Mouse (Mus musculus) stomach, embryonic 14.5 days (tissue): ENCODE results near the gene Trp53i13. TPM values are rescaled to one million over a fixed set of nuclear protein-coding genes. Genes with fewer than 3 reads are reported as not detected.
A peak's percentile ranks its signal among the peaks of the same experiment; 100 is the strongest.

ENCODE experiments used
- ATAC-seq: fragments of 200-750 bp; cut with Nextera tagmentation; 2 replicates; pipeline ENCODE4 v1.8.0; 2017; ENCODE audit warnings: low read depth, moderate TSS enrichment; ENCODE audit not compliant: insufficient number of reproducible peaks, insufficient read depth, low FRiP score
- H3K27ac ChIP-seq: fragments of 300-500 bp; sonication (generic); 2 replicates; pipeline ENCODE4 v1.5.1; 2014; ENCODE audit warnings: mild to moderate bottlenecking, low read length, moderate library complexity, mixed read lengths
- H3K27me3 ChIP-seq: fragments of 300-500 bp; sonication (generic); 2 replicates; pipeline ENCODE4 v1.6.1; 2014; ENCODE audit warnings: low read length, control low read depth, mixed read lengths; ENCODE audit not compliant: control insufficient read depth, insufficient read depth
- H3K36me3 ChIP-seq: fragments of 300-500 bp; sonication (generic); 2 replicates; pipeline ENCODE4 v1.6.1; 2014; ENCODE audit warnings: mild to moderate bottlenecking, control low read depth, low read length, moderate library complexity, mixed read lengths; ENCODE audit not compliant: control insufficient read depth, insufficient read depth
- H3K4me1 ChIP-seq: fragments of 300-500 bp; sonication (generic); 2 replicates; pipeline ENCODE4 v1.6.1; 2014; ENCODE audit warnings: low read length, control low read depth, mixed read lengths; ENCODE audit not compliant: control insufficient read depth, insufficient read depth
- H3K4me2 ChIP-seq: fragments of 300-500 bp; sonication (generic); replicated peaks from 2 replicates; pipeline ENCODE4 v1.6.1; 2014; ENCODE audit warnings: low read depth, low read length, control low read depth
- H3K4me3 ChIP-seq: fragments of 300-500 bp; sonication (generic); 2 replicates; pipeline ENCODE4 v1.5.1; 2014; ENCODE audit warnings: low read depth, low read length, control low read depth
- H3K9ac ChIP-seq: fragments of 300-500 bp; sonication (generic); replicated peaks from 2 replicates; pipeline ENCODE4 v1.6.1; 2014; ENCODE audit warnings: low read depth, mild to moderate bottlenecking, control low read depth, low read length, moderate library complexity, mixed read lengths
- H3K9me3 ChIP-seq: fragments of 300-500 bp; sonication (generic); 2 replicates; pipeline ENCODE4 v1.6.1; 2016; ENCODE audit warnings: low read depth, low read length, control low read depth; ENCODE audit not compliant: control insufficient read depth
- WGBS: fragments of 180-500 bp; shearing (Covaris S2); extraction: QIAGEN DNeasy Blood & Tissue Kit; methylation state at CpG from one replicate; pipeline ENCODE4 v1.1.7; 2014; 5-methylcytosine and 5-hydroxymethylcytosine counted together
- polyA plus RNA-seq: library from polyadenylated mRNA; unstranded; fragments of >200 nt; fragmentation: Nextera tagmentation; extraction: Ambion mirVana; gene quantifications from 2 replicates; pipeline ENCODE4 v1.2.1, GENCODE M21; 2014

Gene Trp53i13
- polyA plus RNA-seq, 1 experiment from 2014 or later: 38.7 TPM

- under 1% methylated on average over 66 of the region's 84 CpGs for WGBS
- H3K9me3 ChIP-seq: no peaks in the 10 kb centered on the region
- H3K4me1 ChIP-seq: peaks cover 27% of the 10 kb centered on the region
- H3K9ac ChIP-seq: peak overlapping the region; percentile 60
- ATAC-seq: peak; percentile 68
- H3K36me3 ChIP-seq: no peaks in the 10 kb centered on the region
- H3K4me3 ChIP-seq: peak overlapping the region; percentile 65
- H3K27ac ChIP-seq: peak overlapping the region; percentile 35; the same call in 1 of the 2 replicates
- peak overlapping the region; percentile 98 for H3K4me2 ChIP-seq
- H3K27me3 ChIP-seq: peaks cover 5% of the 10 kb centered on the region; the same call in 1 of the 2 replicates
Measured at GRCm38 (mm10) chr11:77512891-77513810, 2.6 kb downstream of the Trp53i13 start.

DNA sequence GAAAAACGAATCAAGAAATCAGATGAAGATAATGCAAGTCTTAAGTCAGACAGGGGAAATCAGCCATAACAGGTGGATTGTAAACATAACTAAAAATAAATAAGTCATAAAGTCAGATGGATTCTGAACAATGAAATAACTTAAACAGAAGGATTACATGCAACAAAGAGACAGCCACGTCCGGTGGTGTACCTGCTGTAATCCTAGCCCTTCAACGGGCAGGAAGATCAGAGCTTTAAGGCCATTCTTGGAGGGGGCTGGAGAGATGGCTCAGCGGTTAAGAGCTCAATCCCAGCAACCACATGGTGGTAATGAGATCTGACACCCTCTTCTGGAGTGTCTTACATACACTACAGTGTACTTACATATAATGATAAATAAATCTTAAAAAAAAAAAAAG is 4.4 kb downstream of the Trp53i13 start:
- Histone ChIP-seq H3K4me2 (no peak overlapping the region), H3K9ac (no peak overlapping the region), H3K9me3 (no peaks in the 10 kb centered on the region), H3K36me3 (peaks cover 14% of the 10 kb centered on the region), H3K27ac (no peak overlapping the region), H3K4me1 (peaks cover 27% of the 10 kb centered on the region), H3K4me3 (no peak overlapping the region), H3K27me3 (peaks cover 4% of the 10 kb centered on the region; the same call in 1 of the 2 replicates)
- WGBS: 78% methylated on average over 5 of the region's 5 CpGs
- ATAC-seq: no peak

- H3K9me3 ChIP-seq: no peaks in the 10 kb centered on the region
- ATAC-seq: peak; percentile 60; the same call in 1 of the 2 replicates
- no peak overlapping the region for H3K27ac ChIP-seq
- peaks cover 7% of the 10 kb centered on the region; the same call in 1 of the 2 replicates for H3K4me1 ChIP-seq
- peaks cover 39% of the 10 kb centered on the region for H3K36me3 ChIP-seq
- peak overlapping the region; percentile 12 for H3K4me3 ChIP-seq
- no peaks in the 10 kb centered on the region for H3K27me3 ChIP-seq
- peak overlapping the region; percentile 18; the same call in 1 of the 2 replicates for H3K9ac ChIP-seq
- H3K4me2 ChIP-seq: peak overlapping the region; percentile 50
- WGBS: 20% methylated on average over 49 of the region's 49 CpGs
Measured at GRCm38 (mm10) chr11:77508068-77509021, 7.4 kb downstream of the Trp53i13 start.

DNA sequence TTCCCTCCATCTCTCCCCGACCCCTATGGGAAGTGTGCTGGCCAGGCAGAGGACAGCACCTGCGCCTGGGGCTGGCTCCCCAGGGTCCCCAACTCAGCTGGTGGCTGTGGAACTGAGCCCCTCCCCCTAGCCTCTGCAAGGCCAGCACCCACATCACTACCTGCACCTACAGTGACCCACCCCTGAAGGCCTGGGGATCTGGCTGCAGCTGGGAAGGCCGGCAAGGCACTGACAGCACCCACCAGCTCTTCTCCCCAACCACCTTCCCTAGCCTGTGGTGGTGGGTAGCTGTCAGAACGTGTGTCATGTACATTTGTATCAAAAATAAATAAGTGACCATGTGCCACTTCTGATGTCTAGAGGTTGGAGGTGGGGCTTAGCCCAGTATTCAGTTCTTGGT is 8.4 kb downstream of the Trp53i13 start:
- H3K4me3 ChIP-seq: no peak overlapping the region
- no peak overlapping the region for H3K27ac ChIP-seq
- H3K36me3 ChIP-seq: peaks cover 49% of the 10 kb centered on the region
- H3K4me1 ChIP-seq: peaks cover 7% of the 10 kb centered on the region; the same call in 1 of the 2 replicates
- H3K4me2 ChIP-seq: no peak overlapping the region
- no peaks in the 10 kb centered on the region for H3K27me3 ChIP-seq
- ATAC-seq: no peak
- no peak overlapping the region for H3K9ac ChIP-seq
- no peaks in the 10 kb centered on the region for H3K9me3 ChIP-seq
- 76% methylated on average over 4 of the region's 4 CpGs for WGBS

GRCm38 (mm10) chr11:77506941-77507340 is 8.8 kb downstream of the Trp53i13 start:
- Histone ChIP-seq H3K36me3 (peaks cover 50% of the 10 kb centered on the region), H3K27ac (no peak overlapping the region), H3K27me3 (no peaks in the 10 kb centered on the region), H3K4me3 (no peak overlapping the region), H3K9me3 (no peaks in the 10 kb centered on the region), H3K4me2 (no peak overlapping the region), H3K4me1 (peaks cover 7% of the 10 kb centered on the region; the same call in 1 of the 2 replicates), H3K9ac (no peak overlapping the region)
- WGBS: 83% methylated on average over 6 of the region's 6 CpGs
- no peak for ATAC-seq

- Histone ChIP-seq H3K9ac (no peak overlapping the region), H3K36me3 (peaks cover 50% of the 10 kb centered on the region), H3K9me3 (no peaks in the 10 kb centered on the region), H3K4me1 (peaks cover 5% of the 10 kb centered on the region; the same call in 1 of the 2 replicates), H3K4me3 (no peak overlapping the region), H3K27me3 (no peaks in the 10 kb centered on the region), H3K27ac (no peak overlapping the region), H3K4me2 (no peak overlapping the region)
- ATAC-seq: no peak
- 83% methylated on average over 14 of the region's 14 CpGs for WGBS
Measured at GRCm38 (mm10) chr11:77506273-77506672, 9.5 kb downstream of the Trp53i13 start.

GRCm38 (mm10) chr11:77505291-77505980 is 10.3 kb downstream of the Trp53i13 start:
- 87% methylated on average over 22 of the region's 22 CpGs for WGBS
- Histone ChIP-seq H3K36me3 (peaks cover 57% of the 10 kb centered on the region), H3K4me2 (no peak overlapping the region), H3K9me3 (no peaks in the 10 kb centered on the region), H3K27me3 (no peaks in the 10 kb centered on the region), H3K9ac (no peak overlapping the region), H3K4me3 (no peak overlapping the region), H3K27ac (no peak overlapping the region), H3K4me1 (peaks cover 5% of the 10 kb centered on the region; the same call in 1 of the 2 replicates)
- ATAC-seq: no peak
